Mouse (Mus musculus) CD4-positive helper T cell, adult 2 months (primary cell): Measurements from ENCODE around the gene Dennd1a.

Experiments
- DNase-seq: peaks from one replicate; pipeline ENCODE4 v3.0.0-alpha.2; 2012; ENCODE audit warnings: low read depth, missing footprints, low spot score

Gene Dennd1a

GRCm38 (mm10) chr2:38286733-38287551 lies at the start of gene Dennd1a:
Gene Dennd1a (minus strand): TSS chr2:38287390.
- peak; percentile 91 for DNase-seq

- peak; percentile 54 for DNase-seq
These were observed 49.4 kb upstream of the Dennd1a start for GRCm38 (mm10) chr2:38336606-38337005.

DNA sequence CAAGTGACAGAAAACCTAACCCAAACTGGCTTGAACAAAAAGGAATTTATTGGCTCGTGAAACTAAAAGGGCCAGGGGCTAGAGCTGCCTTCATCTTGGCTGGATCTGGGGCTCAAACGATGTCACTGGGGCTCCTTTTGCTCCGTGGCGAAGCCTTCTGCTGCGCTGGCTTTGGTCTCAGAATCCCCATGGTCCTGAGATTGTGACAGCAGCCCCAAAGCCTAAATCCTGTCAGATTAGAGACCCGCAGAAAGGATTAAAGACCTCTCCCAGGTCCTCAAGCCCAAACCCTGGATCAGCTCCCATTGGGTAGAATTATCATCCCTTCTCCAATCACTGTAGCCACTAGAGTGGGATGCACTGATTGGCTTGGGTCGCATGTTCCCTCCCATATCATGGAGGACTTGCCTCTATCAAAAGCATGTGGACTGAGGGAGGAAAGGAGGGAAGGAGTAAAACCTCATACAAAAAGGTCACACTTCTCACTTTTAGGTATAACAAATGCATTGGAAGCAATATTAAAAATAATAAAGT lies 46.5 kb upstream of the Dennd1a start:
- no peak for DNase-seq

GRCm38 (mm10) chr2:38326671-38327070 lies 39.5 kb upstream of the Dennd1a start:
- no peak for DNase-seq

- DNase-seq: no peak
These were observed 36.2 kb upstream of the Dennd1a start for GRCm38 (mm10) chr2:38323380-38323779.

DNA sequence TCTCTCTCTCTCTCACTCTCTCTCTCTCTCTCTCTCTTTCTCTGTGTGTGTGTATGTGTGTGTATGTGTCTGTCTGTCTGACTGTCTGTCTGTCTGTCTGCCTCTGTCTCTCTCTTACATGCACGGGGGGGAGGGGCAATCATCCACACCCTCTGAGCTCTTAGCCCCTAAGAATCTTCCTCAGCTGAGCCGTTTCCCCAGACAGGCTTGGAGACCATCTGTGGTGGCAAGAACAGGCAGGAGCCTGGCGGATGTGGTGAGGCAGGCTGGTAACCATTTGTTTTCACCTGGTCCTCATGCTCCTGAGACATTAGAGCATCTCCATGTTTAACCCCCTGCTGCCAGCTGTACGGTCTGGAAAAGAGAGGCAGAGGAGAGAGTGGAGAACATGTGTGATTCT lies 33.7 kb upstream of the Dennd1a start:
- DNase-seq: peak; percentile 47

- DNase-seq: peak; percentile 67
These were observed 31.9 kb upstream of the Dennd1a start for GRCm38 (mm10) chr2:38319086-38319485.

GRCm38 (mm10) chr2:38313399-38313798 lies 26.2 kb upstream of the Dennd1a start:
- no peak for DNase-seq

- no peak for DNase-seq
These were observed 25.7 kb upstream of the Dennd1a start for GRCm38 (mm10) chr2:38312921-38313320.

GRCm38 (mm10) chr2:38305152-38305551 lies 18.0 kb upstream of the Dennd1a start:
- DNase-seq: no peak

DNA sequence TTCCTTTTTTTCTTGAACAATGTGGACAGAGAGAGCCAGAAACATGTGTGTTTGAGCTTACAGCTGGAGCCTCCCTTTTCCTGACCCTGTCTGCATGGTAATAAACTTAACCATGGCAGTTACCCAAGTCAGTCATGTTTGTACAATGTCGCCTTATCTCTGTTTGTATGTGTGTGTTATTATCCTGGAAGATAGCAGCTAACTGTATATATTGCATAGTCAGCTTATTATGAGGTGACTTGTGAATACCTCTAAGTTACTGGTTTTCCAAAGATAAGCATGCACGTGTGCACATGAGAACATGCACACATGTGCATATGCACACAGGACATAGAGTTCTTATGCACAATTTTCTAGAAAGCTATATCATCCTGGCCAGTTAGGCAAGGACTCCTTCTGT lies 13.8 kb upstream of the Dennd1a start:
- no peak for DNase-seq

- no peak for DNase-seq
These were observed 8.7 kb upstream of the Dennd1a start for GRCm38 (mm10) chr2:38295939-38296338.

- DNase-seq: no peak
These were observed 4.3 kb upstream of the Dennd1a start for GRCm38 (mm10) chr2:38291526-38291925.

DNA sequence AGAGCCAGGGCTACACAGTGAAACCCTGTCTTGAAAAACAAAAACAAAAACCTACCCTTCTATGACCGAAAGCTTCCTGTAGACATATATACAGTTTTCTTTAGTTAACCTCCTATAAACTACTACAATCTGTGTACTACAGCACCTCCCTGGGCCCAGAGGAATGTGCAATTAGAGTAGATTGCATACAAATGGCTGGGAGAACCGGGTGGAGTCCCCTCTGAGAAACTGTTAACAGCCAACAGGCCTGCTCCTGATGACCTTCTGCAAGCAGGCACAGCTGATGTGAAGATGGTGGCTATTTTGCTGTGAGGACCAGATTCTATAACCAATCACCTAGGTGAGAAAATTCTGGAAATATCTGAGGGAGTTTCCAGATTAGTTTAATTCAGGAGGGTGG lies 1.0 kb upstream of the Dennd1a start:
- DNase-seq: no peak

GRCm38 (mm10) chr2:38286433-38286732 lies 807 bp downstream of the Dennd1a start:
- DNase-seq: no peak

DNA sequence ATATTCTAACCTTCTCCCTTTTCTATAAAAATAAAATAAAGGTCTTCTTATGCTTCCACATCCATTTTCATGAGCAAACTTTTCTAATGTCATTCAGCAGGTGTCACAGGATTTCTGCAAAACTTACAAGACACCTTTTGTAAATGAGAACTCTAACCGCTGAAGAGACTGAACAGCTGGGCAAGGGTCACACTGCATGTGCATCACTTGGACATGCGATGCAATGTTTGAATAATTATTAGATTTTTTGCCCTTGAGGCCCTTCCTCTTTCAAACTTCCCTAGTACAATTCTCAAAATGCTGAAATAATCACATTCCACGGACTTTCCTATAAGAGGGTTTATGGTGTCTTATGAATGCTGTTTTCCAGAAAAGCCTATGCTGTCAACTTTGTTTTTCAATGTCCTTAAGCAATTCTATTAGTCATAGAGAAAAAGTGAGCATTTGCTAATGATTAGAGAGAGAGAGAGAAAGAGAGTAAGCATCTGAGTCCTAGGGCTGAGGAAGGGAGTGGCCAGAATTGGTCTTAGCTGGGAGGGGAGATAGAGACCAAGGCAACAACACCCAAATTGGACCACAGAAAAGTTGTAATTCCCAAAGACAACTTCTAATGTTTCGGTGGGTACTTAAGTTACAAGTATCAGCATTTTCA lies 1.3 kb downstream of the Dennd1a start:
- DNase-seq: peak; percentile 6

DNA sequence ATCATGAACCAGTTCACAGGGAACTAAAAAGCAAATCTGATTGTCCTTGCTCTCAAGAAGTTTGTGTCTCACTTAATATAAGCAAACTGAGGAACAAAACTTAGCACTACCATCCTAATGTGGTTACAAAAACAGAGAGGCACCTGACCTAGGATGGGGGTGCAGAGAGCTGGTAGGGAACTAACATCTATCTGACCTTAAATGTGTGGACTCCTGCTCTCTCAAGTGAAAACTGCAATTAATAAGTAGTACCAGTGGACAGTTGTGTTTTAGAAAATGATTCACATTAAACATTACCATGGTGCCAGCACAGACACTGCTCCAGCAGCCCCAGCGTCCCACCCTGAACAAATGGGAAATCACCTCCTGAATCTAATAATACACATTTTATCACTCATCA lies 3.2 kb downstream of the Dennd1a start:
- no peak for DNase-seq

- no peak for DNase-seq
These were observed 6.8 kb downstream of the Dennd1a start for GRCm38 (mm10) chr2:38280376-38280775.

DNA sequence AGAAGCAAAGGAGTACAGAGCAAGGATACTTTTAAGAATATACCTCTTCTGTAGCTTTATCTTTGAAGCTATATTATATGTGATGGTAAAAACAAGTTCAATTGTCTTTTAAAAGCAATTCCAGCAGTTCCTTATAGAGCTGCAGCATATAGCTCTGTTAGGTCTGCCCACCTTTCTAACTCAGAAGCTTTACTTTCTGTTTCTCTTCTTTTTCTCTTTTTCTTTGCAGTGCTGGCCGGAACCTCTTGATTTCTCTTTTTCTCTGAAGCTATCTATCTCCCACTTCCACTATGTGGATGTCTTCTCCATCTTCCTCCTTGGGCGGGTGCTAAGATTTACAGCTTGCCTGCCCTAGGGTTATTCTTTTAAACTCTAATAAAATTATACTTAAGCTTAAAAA lies 12.2 kb downstream of the Dennd1a start:
- no peak for DNase-seq

GRCm38 (mm10) chr2:38263653-38264052 lies 23.5 kb downstream of the Dennd1a start:
- DNase-seq: no peak

DNA sequence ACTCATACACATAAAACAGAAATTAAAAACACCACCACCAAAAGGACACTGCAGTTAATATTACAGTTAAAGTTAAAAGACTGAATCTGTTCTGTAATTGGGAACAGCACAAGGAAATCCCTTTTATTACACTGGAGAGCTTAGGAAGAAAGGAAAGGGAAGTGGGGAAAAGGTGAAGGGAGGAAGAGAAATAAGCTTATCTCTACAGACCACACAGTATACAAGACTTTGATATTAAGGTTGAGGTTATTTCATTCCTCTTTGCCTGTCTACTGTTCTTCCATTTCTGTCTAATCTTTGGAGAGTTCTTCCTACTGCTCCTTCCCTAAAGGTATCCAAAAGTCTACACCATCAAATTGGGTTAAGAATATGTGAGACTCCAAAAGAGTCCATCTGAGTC lies 28.1 kb downstream of the Dennd1a start:
- DNase-seq: no peak

DNA sequence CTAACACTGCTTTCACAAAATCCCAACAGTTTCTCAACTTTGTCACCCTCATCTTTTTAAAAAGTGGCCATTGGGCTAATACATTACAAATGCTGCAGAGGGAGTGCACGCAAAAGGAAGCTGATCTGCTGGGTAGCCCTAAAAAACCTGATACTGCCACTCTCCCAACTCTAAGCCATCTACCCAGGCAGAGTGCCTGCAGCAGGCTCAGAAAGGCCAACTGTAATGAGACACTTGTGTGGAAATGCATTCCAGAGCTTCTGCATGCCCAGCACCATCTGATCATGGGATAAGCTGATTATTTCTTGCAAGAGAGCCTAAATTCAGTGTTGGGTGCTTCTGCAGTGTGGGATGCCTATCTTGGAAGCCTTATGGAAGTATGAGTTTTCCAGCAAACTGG lies 49.6 kb downstream of the Dennd1a start:
- DNase-seq: no peak

DNA sequence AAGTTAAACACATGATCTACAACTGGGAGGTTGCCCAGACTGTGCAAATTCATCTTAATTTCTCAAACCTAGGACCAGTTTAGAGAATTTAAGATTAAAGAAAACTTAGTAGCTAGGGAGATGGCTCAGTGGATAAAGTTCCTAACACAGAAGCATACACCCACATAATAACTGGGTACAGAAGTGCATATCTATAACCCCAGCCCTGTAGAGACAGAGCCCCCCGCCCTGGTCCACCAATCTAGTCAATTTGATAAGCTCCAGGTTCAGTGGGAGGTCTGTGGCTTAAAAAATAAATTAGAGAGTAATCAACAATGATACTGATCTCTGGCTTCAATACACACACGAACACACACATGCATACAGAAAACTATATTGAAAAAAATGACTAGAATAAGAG lies 51.6 kb downstream of the Dennd1a start:
- DNase-seq: no peak
